Mouse (Mus musculus) cerebellum, adult 8-10 months (tissue): ENCODE measurements around the gene Olfr356.

ENCODE experiments used
- DNase-seq: peaks from one replicate; pipeline ENCODE4 v3.0.0; 2022

Olfr356 gene

DNA sequence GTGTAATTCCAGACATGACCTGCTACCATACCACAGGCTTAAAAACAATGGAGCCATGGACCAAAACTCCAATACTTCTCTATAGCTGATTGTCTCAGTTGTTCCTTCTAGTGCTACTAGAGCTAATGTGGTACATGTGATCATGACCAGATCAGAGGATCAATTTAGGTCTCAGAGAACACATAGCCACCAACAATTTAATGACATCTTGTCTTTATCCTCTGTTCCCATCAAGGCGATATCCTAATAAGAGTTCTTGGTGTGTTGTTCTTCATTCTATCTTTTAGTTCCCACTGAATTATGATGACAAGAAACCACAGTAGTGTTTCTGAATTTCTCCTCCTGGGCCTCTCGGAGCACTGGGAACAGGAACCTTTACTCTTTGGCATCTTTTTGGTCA, at the start of gene Olfr356:
TSS of gene Olfr356 (plus strand) at position 301 of the 400 bp plus-strand sequence.
- DNase-seq, result no peak

DNA sequence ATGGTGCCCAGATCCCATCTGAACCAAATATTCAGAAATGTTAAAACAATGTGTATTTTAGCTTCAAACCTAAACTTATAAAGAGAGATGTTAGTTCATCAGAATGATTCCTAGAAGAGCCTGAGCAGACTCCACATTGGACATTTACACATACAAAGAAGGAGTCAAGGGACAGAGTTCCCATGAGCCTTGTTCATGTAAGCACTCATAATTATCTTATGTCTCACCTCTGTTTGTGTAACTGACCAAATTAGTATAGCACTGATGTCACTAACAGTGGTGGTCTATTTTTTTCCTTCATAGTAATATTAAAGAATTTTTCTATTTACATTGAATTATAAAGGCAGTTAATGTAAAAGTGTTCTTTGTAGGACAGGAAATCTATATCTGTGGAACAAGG, 44.1 kb upstream of the Olfr356 start, which contains the start of gene Olfr353:
TSS of gene Olfr353 (minus strand) at position 101 of the 400 bp plus-strand sequence.
- no peak for DNase-seq

- no peak for DNase-seq
These were observed 39.8 kb upstream of the Olfr356 start for GRCm38 (mm10) chr2:36897114-36897513.

DNA sequence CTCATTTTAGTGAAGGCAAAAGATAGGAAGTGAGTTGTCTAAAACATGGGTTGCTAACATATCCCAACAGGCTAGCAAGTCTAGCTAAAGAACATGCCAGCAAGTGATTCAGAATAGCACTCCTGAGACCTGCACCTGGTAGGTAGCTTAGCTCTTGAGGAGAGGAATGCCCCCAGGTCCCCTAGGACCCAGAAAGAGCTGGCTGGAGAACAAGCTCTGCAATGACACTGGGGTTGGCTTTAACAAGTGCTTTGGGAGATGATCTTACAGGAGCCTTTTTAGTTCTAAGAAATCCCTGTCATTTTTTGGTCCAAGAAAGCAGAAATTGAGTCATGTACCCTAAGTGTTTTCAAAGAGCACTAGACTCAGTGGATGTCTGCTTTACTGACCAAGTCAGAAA, 31.5 kb upstream of the Olfr356 start, which contains the start of gene Olfr354:
TSS of gene Olfr354 (plus strand) at position 301 of the 400 bp plus-strand sequence.
- DNase-seq, result no peak

GRCm38 (mm10) chr2:36928797-36929196, 8.1 kb upstream of the Olfr356 start, which contains the start of gene Olfr355:
Gene Olfr355 (minus strand): TSS chr2:36928897.
- DNase-seq, result no peak
